In genomic region chr10:7792254-7792750, GRCm38 (mm10) we compare ENCODE assay signal across 8 mouse cellular contexts. TPM values are rescaled to one million over a fixed set of nuclear protein-coding genes. Genes with fewer than 3 reads are reported as not detected.
DNase-seq lines count a peak whose midpoint lies in the region; ATAC-seq and TF ChIP-seq lines count a peak whose summit lies in the region.

No protein-coding gene starts in this region.

- WGBS in heart, postnatal 0 days, result 1% methylated on average over 10 of the region's 10 CpGs
- 0% methylated on average over 10 of the region's 10 CpGs for WGBS in bone marrow, adult 2 months
- under 1% methylated on average over 10 of the region's 10 CpGs for WGBS in hindbrain, embryonic 15.5 days
- under 1% methylated on average over 10 of the region's 10 CpGs for WGBS in midbrain, embryonic 12.5 days

- H3K36me3 ChIP-seq in heart, postnatal 0 days (replicated peaks; ENCODE audit: control insufficient read depth, insufficient read depth, low read length), result peaks cover 22% of the 10 kb centered on the region
- H3K36me3 ChIP-seq in hindbrain, embryonic 15.5 days, result peaks cover 18% of the 10 kb centered on the region
- H3K36me3 ChIP-seq in midbrain, embryonic 12.5 days, result peaks cover 25% of the 10 kb centered on the region

- peak; percentile 39 for ATAC-seq in heart, postnatal 0 days (ENCODE audit: insufficient read depth, low read depth)
- peak; percentile 70 for ATAC-seq in hindbrain, embryonic 15.5 days (ENCODE audit: low FRiP score, low read depth)
- no peak; the same call in 1 of the 2 replicates for ATAC-seq in midbrain, embryonic 12.5 days (ENCODE audit: low FRiP score, low read depth)

- peak overlapping the region; percentile 68 for H3K4me2 ChIP-seq in heart, postnatal 0 days (ENCODE audit: low read depth, low read length)
- H3K4me2 ChIP-seq in hindbrain, embryonic 15.5 days, result peak overlapping the region; percentile 85
- peak overlapping the region; percentile 86 for H3K4me2 ChIP-seq in midbrain, embryonic 12.5 days (replicated peaks)

- H3K27ac ChIP-seq in heart, postnatal 0 days (ENCODE audit: low read depth), result peak overlapping the region; percentile 68
- peak overlapping the region; percentile 57 for H3K27ac ChIP-seq in bone marrow, adult 2 months (ENCODE audit: control insufficient read depth, insufficient read depth, low read depth, low read length, poor library complexity)
- H3K27ac ChIP-seq in hindbrain, embryonic 15.5 days (replicated peaks), result peak overlapping the region; percentile 81
- H3K27ac ChIP-seq in midbrain, embryonic 12.5 days (replicated peaks), result peak overlapping the region; percentile 46; the same call in 1 of the 2 replicates

- no peak for TF ChIP-seq CTCF in heart, postnatal 0 days (IDR thresholded peaks at IDR 0.05; ENCODE audit: low read depth)
- no peak for TF ChIP-seq CTCF in bone marrow, adult 2 months (IDR thresholded peaks at IDR 0.05; ENCODE audit: control insufficient read depth, insufficient read depth, low read length)

- H3K4me3 ChIP-seq in heart, postnatal 0 days (ENCODE audit: low read depth, low read length), result peak overlapping the region; percentile 70
- peak overlapping the region; percentile 89 for H3K4me3 ChIP-seq in bone marrow, adult 2 months (replicated peaks; ENCODE audit: control insufficient read depth, low read depth, low read length)
- peak overlapping the region; percentile 70 for H3K4me3 ChIP-seq in hindbrain, embryonic 15.5 days
- peak overlapping the region; percentile 91 for H3K4me3 ChIP-seq in midbrain, embryonic 12.5 days

- intact Hi-C loops in heart, postnatal 36 days (cut with DNase I), result loop anchor here (1.0 to 5.0 kb wide), 2 partner anchors 11 to 165 kb away; partner anchors contain the start of gene Tab2

- H3K9me3 ChIP-seq in heart, postnatal 0 days (replicated peaks; ENCODE audit: control insufficient read depth, low read length), result no peaks in the 10 kb centered on the region
- no peaks in the 10 kb centered on the region for H3K9me3 ChIP-seq in hindbrain, embryonic 15.5 days
- H3K9me3 ChIP-seq in midbrain, embryonic 12.5 days, result no peaks in the 10 kb centered on the region

- TF ChIP-seq POLR2A in bone marrow, adult 2 months (IDR thresholded peaks at IDR 0.05; ENCODE audit: borderline replicate concordance, control insufficient read depth, low read depth, low read length), result no peak

- H3K27me3 ChIP-seq in heart, postnatal 0 days (ENCODE audit: control insufficient read depth, insufficient read depth, low read length), result no peaks in the 10 kb centered on the region
- no peaks in the 10 kb centered on the region for H3K27me3 ChIP-seq in hindbrain, embryonic 15.5 days
- H3K27me3 ChIP-seq in midbrain, embryonic 12.5 days, result no peaks in the 10 kb centered on the region

- H3K9ac ChIP-seq in heart, postnatal 0 days (replicated peaks; ENCODE audit: low read depth, low read length), result peak overlapping the region; percentile 83
- peak overlapping the region; percentile 83 for H3K9ac ChIP-seq in hindbrain, embryonic 15.5 days
- H3K9ac ChIP-seq in midbrain, embryonic 12.5 days (replicated peaks), result peak overlapping the region; percentile 86

- no peak for TF ChIP-seq EP300 in heart, postnatal 0 days (IDR thresholded peaks at IDR 0.05; ENCODE audit: low read depth)

- H3K4me1 ChIP-seq in heart, postnatal 0 days (ENCODE audit: control insufficient read depth, insufficient read depth), result peaks cover 10% of the 10 kb centered on the region
- H3K4me1 ChIP-seq in bone marrow, adult 2 months (ENCODE audit: control insufficient read depth, insufficient read depth, low read length), result peaks cover 2% of the 10 kb centered on the region; the same call in 1 of the 2 replicates
- H3K4me1 ChIP-seq in hindbrain, embryonic 15.5 days (replicated peaks), result peaks cover 28% of the 10 kb centered on the region
- peaks cover 9% of the 10 kb centered on the region for H3K4me1 ChIP-seq in midbrain, embryonic 12.5 days

- DNase-seq in heart, postnatal 0 days (ENCODE audit: low spot score), result no peak
- no peak for DNase-seq in heart, postnatal 36 days
- no peak for DNase-seq in embryo, embryonic 11 days
- DNase-seq in gastrocnemius, postnatal 25 days, result no peak
- DNase-seq in frontal cortex, postnatal 25 days (ENCODE audit: low spot score in 2 of 2), result no peak

RNA-seq across cellular contexts. Expression of gene Ginm1, which starts 0.3 kb away (rescaled TPM):
- total RNA-seq in heart, postnatal 0 days (2014; rRNA removed; ENCODE audit: low replicate concordance), result 26.4 and 47.3 TPM in 2 replicates
- polyA plus RNA-seq in heart, postnatal 0 days (2015; fragmentation: Nextera tagmentation; extraction: Ambion mirVana), result 107 TPM in 2 replicates
- 100 to 1,000 TPM; 111 to 119 TPM for total RNA-seq in heart, postnatal 36 days (2021)
- 14.3 and 36.3 TPM in 2 replicates for polyA plus RNA-seq in bone marrow, adult 2 months (2011; ENCODE audit: insufficient read depth, insufficient read length, low replicate concordance, missing spikeins)
- 49.3 and 51.2 TPM in 2 replicates for polyA plus RNA-seq in hindbrain, embryonic 15.5 days (2015; fragmentation: Nextera tagmentation; extraction: Ambion mirVana)
- 53.8 and 56.9 TPM in 2 replicates for polyA plus RNA-seq in midbrain, embryonic 12.5 days (2016; fragmentation: Nextera tagmentation; extraction: Ambion mirVana)
- 10 to 100 TPM; 87.1 to 92.7 TPM for total RNA-seq in gastrocnemius, postnatal 25 days (2021)

RNA-seq across cellular contexts. Expression of gene Ppil4, which starts 0.4 kb away (rescaled TPM):
- 13.7 and 14.7 TPM in 2 replicates for total RNA-seq in heart, postnatal 0 days (2014; rRNA removed; ENCODE audit: low replicate concordance)
- 24.2 and 24.9 TPM in 2 replicates for polyA plus RNA-seq in heart, postnatal 0 days (2015; fragmentation: Nextera tagmentation; extraction: Ambion mirVana)
- 10 to 100 TPM; 14.9 to 15.7 TPM for total RNA-seq in heart, postnatal 36 days (2021)
- 21.1 and 44.7 TPM in 2 replicates for polyA plus RNA-seq in bone marrow, adult 2 months (2011; ENCODE audit: insufficient read depth, insufficient read length, low replicate concordance, missing spikeins)
- 44.6 and 45.4 TPM in 2 replicates for polyA plus RNA-seq in hindbrain, embryonic 15.5 days (2015; fragmentation: Nextera tagmentation; extraction: Ambion mirVana)
- 49.7 and 50.4 TPM in 2 replicates for polyA plus RNA-seq in midbrain, embryonic 12.5 days (2016; fragmentation: Nextera tagmentation; extraction: Ambion mirVana)
- 10 to 100 TPM; 10.2 to 10.5 TPM for total RNA-seq in gastrocnemius, postnatal 25 days (2021)

RNA-seq across cellular contexts. Expression of gene Zc3h12d, which starts 40.0 kb away (rescaled TPM):
- 0.04 TPM in 1 of 2 replicates, not detected in the other for total RNA-seq in heart, postnatal 0 days (2014; rRNA removed; ENCODE audit: low replicate concordance)
- 0.15 and 0.20 TPM in 2 replicates for polyA plus RNA-seq in heart, postnatal 0 days (2015; fragmentation: Nextera tagmentation; extraction: Ambion mirVana)
- under 1 TPM; 0.38 to 0.42 TPM for total RNA-seq in heart, postnatal 36 days (2021)
- 1.1 and 4.9 TPM in 2 replicates for polyA plus RNA-seq in bone marrow, adult 2 months (2011; ENCODE audit: insufficient read depth, insufficient read length, low replicate concordance, missing spikeins)
- polyA plus RNA-seq in hindbrain, embryonic 15.5 days (2015; fragmentation: Nextera tagmentation; extraction: Ambion mirVana), result 0.21 and 0.22 TPM in 2 replicates
- 0.08 and 0.09 TPM in 2 replicates for polyA plus RNA-seq in midbrain, embryonic 12.5 days (2016; fragmentation: Nextera tagmentation; extraction: Ambion mirVana)
- under 1 TPM in 1 of 2 experiments, not detected in 1; 0.05 TPM for total RNA-seq in gastrocnemius, postnatal 25 days (2021)
